Mouse (Mus musculus) cerebellum, postnatal 4 days (tissue): ENCODE data around the gene Sept9.
A peak's percentile ranks its signal among the peaks of the same experiment; 100 is the strongest.

Experiments
- DNase-seq, 2 experiments: peaks; one replicate each; pipeline ENCODE4 v3.0.0; 2022; ENCODE audit warnings: low spot score in 2 of 2, mixed read lengths in 1 of 2

Gene Sept9

DNA sequence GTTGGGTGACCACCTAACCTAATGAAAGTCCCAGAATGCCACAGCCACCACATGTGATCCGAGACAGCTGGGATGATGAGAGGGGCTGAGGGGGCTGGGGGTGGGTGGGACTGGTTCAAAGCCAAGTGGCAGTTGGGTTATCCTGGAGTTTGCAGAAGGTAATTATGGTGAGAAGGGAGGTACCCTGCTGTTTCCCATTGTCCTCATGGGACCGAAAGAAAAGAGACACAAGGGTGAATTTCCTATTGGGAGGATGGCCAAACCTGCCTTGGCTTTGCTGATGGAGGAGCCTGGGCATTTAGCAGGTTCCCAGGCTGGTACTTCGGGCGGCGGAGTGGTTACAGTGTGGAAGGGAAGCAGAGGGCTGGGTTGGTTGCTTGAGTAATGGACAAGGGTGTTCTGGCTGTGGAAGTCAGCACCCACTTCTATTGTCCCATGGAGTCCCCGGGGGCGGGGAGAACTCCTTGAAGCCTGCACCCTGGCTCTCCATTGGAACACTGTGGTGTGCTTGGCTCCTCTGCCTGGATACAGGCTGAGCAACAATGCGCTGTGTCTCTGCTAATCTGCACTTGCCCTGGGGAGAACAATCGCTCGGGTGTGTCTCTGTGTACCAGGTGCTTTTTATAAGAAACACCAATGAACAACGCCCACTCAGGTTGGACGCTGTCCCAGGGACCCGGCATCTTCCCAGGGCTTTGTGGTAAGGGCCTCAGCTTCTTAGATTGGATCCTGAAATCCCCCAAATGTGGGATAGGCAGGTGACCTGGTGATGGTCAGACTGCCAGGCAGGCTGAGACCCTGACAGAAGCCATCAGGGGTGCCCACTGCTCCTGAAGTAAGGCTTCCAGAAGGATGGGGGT is 64.9 kb downstream of the Sept9 start:
- no peak for DNase-seq

DNA sequence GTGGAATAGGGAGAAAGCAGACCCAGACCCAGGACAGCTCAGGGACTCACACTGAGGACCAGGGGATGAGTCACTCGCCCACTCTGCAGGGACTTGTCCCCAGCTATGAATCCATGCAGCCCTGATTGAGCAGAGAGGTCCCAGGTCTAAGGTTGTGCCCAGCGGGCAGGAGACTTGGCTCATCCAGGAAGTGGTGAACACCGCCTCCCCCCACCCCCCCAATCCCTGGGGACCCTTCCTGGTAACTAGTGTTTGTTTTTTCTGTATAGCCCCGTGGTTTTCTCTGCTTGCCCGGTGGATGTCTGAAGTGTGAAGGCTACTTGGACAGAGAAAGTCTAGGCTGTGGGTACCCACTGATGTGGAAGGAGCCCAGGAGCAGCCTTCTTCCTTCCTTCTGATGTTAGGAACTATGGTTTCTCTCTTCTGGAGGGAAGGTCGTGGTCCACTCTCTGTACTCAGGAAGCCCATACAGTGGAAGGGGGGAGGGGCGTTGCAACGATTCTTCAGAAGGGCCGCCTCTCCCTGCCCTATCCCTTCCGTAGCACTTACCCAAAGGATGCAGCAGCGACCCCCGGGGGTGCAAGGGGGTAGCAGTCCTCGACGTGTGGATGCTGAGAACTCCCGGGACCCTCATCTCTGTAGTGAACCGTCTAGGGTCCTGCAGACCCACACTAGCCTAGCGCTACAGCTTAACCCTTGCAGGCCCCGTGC is 66.0 kb downstream of the Sept9 start:
- no peak for DNase-seq

- DNase-seq: peak; percentile 47 to 58
These were observed 66.8 kb downstream of the Sept9 start for GRCm38 (mm10) chr11:117265981-117266905.

- DNase-seq: peak in 1 of 2 experiments; percentile 35
These were observed 67.7 kb downstream of the Sept9 start for GRCm38 (mm10) chr11:117266906-117267721.

DNA sequence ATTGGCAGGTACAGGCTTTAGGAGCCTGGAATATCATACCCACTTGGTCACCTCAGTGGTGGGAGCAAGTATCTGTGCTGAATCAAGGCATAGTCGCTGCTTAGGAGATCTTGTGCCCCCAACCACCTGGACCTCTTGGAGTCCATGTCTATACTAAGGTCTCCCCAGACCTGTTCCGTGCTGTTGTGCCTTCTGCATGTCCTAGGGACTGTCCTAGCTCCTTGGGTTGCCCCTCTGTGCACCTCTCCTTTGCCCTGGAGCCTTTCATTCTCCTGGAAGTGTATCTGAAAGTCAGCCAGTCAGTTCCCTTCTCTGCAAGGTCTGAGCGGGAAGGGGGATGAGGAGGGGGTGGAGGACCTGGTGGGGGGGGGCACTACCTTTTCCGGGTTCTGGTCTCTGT is 68.4 kb downstream of the Sept9 start:
- DNase-seq: no peak

DNA sequence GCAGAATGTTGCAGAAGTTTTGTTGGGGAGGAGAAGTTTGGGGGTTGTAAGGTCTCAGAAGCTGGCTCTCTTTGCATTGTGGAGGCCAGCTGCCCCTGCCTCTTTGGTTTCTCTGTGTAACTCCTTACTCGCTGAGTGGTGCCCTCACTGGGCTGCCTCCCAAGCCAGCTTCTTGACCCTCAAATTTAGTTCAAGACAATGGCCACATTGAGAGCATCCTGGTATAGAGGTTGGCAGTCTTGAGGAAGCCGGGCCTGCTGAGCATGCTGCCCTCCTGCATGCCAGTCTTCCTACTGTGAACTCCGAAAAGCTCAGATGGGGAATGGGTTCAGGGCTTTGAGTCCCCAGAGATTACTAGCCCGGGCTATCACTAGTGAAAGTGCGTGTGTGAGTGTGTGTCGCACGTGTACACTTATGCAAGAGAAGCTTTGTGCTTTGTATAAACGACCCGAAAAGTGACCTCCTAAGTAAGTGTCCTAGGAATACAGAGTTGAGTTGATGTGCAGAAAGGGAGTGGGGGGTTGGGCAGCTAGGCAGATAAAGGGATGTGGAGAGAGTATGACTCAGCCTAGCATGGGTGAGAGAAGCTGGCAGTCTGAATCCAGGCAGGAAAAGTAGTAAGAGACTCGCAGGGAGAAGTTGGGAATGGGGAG is 69.0 kb downstream of the Sept9 start:
- no peak for DNase-seq

- no peak for DNase-seq
These were observed 69.7 kb downstream of the Sept9 start for GRCm38 (mm10) chr11:117269053-117269702.

DNA sequence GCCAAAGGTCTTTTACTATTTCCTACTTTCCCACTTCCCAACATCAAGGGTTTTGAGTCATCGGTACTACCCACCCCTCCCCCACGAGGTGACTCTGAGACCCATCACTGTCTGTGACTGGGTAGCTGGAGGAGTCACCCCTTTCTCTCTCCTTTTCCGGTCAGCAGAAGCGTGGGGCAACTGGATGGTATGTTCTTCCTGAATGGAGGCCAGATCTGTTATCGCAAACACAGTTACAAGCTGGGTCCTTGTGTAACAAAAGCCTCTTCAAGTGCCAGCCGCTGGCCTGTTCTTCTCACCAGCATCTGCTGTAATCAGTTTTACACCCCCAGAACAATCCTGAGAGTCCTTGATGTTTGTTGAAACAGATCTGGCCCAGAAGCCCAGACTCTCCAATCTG is 70.5 kb downstream of the Sept9 start:
- no peak for DNase-seq

- no peak for DNase-seq
These were observed 75.5 kb downstream of the Sept9 start for GRCm38 (mm10) chr11:117274973-117275372.

DNA sequence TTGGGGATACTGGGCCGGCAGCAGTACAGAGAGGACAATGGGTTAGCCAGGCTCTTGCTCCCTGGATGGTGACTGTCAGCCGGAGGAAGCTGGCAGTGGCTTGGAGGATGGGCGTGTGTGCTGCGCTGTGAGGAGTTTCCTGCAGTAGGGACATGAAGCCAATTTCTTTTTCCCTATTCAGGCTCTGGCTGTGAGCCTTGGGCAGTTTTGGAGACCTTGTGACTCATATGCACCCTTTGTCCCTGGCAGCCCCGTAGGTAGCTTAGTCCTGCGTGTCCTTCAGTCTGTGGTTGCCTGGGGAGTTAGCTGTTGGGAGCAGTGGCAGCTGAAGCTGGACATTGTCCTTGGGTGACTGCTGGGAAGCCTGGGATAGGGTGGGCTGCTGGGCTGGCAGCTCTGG is 76.5 kb downstream of the Sept9 start:
- no peak for DNase-seq

- DNase-seq: no peak
These were observed 77.5 kb downstream of the Sept9 start for GRCm38 (mm10) chr11:117276946-117277345.

DNA sequence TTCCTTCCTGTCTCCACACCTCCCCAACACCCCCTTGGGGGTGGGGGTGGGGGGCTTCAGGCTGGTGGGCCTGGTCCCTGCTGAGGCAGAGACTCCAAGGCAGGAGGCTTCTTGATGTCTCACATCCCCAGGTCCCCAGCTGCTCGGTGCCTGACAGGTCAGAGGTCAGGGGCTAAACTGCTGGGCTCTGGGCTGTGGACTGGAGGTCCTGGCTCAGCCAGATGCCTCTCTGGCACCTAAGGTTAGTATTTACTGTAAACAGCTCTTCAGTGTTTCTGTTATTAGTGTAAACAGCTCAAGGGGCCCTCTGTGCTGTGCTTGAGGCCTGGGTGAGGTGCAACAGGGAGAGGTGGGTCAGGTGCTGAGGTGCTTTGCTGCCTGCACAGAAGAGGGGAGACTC is 78.7 kb downstream of the Sept9 start:
- DNase-seq: no peak

DNA sequence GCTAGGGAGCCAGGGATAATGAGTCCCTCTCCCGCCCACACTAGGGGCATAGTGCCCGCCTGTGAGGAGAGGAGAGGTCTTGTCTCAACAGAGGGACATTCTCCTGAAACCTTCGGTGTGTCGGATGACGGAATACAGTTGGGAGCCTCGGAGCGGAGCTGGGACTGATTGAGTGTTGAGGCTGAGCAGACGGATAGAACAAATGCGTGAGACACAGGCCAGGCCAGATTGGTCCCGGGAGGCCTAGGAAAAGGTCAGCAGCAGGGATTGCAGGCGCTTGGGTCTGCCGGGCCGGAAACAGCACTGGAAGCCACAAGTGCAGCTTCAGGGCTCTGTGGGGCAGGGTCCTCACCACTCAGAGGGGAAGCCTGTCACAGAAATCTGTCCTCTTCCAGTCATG is 79.1 kb downstream of the Sept9 start:
- no peak for DNase-seq

DNA sequence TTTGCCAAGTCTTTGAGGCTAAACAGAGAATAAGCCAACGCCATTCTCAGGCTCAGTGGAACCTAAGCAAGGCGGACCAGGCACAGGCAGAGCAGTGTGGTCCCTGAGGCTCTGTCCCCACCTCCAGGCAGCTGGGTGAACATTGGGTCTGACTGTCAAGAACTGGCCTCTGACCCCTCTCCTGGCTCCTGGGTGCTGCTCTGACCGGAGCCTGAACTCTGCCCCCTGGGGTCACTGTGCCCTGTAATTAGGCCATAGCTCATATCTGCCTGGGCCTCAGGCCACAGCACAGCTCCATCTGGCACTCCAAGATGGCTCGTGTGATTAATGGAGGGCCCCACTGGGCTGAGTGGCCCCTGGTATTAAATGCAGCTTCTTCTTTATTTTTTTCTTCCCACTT is 80.5 kb downstream of the Sept9 start:
- no peak for DNase-seq

DNA sequence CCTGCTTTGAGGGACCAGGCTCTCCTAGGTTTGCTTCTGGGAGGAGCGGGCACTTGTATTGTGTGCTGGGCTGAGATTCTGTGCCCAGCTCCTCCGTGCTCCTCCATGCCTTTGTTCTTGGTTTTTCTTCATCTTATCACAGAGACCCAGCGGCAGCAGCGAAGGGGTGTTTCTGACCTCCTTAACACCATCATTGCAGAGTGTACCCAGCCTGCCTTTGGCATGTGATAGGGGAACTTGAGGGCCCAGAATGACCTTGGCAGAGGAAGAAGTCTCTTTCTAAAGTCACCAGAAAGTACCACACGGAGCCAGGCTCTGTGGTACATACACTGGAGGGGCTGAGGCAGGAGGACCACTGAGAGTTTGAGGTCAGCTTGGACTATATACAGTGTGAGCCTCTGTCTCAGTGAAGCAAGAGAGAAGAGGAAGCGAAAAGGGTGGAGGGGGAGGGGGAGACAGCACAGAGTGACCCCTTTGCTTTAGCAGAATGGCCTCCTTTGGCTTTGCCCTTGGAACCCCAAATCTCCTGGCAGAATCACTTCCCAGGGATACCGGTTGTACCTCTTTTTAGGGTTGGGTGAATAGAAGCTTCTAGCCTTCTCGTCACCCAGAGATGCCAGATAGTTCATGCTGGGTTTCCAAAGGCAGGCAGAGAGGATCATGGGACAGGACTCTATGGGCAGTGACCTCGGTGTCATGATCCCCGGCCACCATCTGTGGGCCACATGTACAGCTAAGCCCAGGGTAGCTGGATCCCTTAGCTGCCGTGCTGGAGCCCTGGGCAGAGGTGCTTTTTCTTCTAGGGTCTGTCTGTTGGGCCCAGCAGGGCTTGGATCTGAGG is 83.8 kb downstream of the Sept9 start:
- no peak for DNase-seq

- no peak for DNase-seq
These were observed 84.5 kb downstream of the Sept9 start for GRCm38 (mm10) chr11:117283889-117284450.

GRCm38 (mm10) chr11:117284721-117285605 is 85.5 kb downstream of the Sept9 start:
- DNase-seq: no peak

- no peak for DNase-seq
These were observed 86.1 kb downstream of the Sept9 start for GRCm38 (mm10) chr11:117285606-117285931.
